Mouse (Mus musculus) naive thymus-derived CD4-positive, alpha-beta T cell, adult 5 months (primary cell): ENCODE results near the gene H2afb3. TPM values are rescaled to one million over a fixed set of nuclear protein-coding genes. Genes with fewer than 3 reads are reported as not detected.

Experiments used
- polyA plus RNA-seq: library from polyadenylated mRNA; unstranded; fragments of 100-300 nt; shearing (Covaris generic); gene quantifications from one replicate; pipeline ENCODE4 v1.2.1, GENCODE M21; 2017

H2afb3 gene
- not detected for polyA plus RNA-seq

DNA sequence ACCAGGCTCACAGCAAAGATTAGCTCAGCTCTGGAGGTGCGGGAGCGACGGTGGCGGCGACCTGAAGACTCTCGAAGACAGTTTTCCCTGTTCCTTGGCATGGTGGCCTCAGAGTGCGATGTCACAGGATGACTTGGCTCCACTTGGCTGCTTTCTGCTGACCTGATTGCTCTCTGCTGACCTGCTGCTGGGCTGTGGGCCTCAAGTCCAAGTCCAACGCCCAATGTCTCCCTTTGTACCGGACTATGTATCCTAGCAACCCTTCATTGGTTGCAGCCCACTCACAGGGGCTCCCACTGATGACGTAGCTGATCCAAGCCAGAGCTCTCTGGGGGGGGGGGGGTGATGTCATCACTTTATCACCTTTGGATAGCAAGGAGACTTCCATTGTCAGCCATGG, at the start of gene H2afb3:
Gene H2afb3 (minus strand): TSS at position 101 of the 400 bp plus-strand sequence.

GRCm38 (mm10) chrX:120290011-120290899, 22.6 kb downstream of the H2afb3 start, which contains the start of gene Pcdh11x:
TSS of gene Pcdh11x (plus strand) at chrX:120290259.

Other genes starting within 250 kb of the H2afb3 start
- 0.17 TPM for gene Pcdh11x, start 22.8 kb downstream of the H2afb3 start, polyA plus RNA-seq